Mouse (Mus musculus): ENCODE results near the gene Mmp14. TPM values are rescaled to one million over a fixed set of nuclear protein-coding genes. Genes with fewer than 3 reads are reported as not detected.
A peak's percentile ranks its signal among the peaks of the same experiment; 100 is the strongest.

The Mmp14 gene
- polyA plus RNA-seq (2015; fragmentation: Nextera tagmentation; extraction: Ambion mirVana): 35.6 and 36.1 TPM in 2 replicates

DNA sequence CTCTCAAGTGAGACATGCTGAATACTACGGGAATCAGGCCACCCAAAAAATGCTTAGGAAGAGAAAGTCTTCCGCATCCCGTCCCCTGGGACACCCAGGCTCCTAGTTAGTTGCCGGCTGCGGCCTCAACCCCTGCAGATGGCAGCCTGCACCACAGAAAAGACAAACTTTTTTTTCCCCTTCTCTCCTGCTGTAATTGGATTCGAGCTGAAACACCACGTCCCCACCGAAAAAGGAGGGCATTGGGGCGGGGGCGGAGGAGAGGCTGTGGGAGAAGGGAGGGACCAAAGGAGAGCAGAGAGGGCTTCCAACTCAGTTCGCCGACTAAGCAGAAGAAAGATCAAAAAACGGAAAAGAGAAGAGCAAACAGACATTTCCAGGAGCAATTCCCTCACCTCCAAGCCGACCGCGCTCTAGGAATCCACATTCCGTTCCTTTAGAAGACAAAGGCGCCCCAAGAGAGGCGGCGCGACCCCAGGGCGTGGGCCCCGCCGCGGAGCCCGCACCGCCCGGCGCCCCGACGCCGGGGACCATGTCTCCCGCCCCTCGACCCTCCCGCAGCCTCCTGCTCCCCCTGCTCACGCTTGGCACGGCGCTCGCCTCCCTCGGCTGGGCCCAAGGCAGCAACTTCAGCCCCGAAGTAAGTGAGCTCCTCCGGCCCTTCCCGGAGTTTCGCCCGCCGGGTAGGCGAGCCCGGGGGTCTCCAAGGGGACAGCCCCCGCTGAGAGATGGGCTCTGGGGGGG, at the start of gene Mmp14:
TSS of gene Mmp14 (plus strand) at position 279 of the 744 bp plus-strand sequence.
- DNase-seq (ENCODE audit: low spot score): no peak

- no peak for DNase-seq (ENCODE audit: low spot score)
Observed at GRCm38 (mm10) chr14:54381816-54382215, 49.6 kb upstream of the Mmp14 start.

- no peak for DNase-seq (ENCODE audit: low spot score)
Observed at GRCm38 (mm10) chr14:54382641-54383040, 48.8 kb upstream of the Mmp14 start.

DNA sequence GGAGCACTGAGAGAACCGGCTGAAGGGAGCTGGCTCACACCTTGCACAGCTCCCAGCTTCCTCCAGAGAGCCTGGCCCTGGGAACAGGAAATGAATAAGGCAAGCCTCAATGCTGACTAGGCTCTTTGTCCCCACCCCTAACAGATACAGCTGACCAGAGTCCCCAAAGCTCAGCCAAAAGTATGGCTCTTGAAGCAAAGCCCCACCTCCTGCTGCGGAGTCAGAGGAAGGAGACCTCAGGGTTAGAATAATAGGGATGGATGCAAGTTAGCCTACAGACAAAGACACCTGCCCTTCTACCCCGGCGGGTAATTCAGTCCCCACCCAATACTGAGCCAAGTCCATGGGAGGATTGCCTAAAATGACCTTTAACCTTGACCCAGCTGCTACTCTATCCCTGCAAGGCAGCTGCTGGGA, 48.0 kb upstream of the Mmp14 start:
- DNase-seq (ENCODE audit: low spot score): no peak

GRCm38 (mm10) chr14:54384396-54384795, 47.0 kb upstream of the Mmp14 start:
- no peak for DNase-seq (ENCODE audit: low spot score)

DNA sequence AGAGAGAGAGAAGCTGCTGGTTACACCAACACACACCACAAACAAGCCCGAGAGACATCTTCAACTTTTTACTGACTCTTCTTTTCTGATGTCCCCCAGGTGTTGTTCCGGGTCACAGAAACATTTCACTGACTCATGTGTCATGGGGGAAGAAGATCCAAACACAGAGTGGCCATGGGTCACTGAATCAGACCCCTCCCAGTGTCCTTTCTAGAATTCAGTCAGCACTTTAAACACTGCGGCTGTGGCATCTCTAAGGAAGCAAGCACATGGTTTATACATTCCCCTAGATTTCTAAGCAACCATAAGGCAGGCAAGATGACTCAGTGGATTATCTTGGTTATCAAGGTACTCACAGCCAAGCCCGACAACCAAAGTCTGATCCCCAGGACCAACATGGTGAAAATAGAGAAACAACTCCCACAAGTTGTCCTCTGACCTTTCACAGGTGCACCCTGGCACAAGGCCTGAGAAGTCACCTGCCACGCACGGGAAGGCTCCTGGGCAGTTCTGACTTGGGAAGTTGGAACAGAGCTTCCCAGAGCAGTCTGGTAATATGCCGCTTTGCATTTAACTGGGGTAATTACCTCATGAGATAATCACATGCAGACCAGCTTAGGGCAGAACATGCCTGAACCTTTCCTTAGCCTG, 45.3 kb upstream of the Mmp14 start:
- DNase-seq (ENCODE audit: low spot score): no peak

DNA sequence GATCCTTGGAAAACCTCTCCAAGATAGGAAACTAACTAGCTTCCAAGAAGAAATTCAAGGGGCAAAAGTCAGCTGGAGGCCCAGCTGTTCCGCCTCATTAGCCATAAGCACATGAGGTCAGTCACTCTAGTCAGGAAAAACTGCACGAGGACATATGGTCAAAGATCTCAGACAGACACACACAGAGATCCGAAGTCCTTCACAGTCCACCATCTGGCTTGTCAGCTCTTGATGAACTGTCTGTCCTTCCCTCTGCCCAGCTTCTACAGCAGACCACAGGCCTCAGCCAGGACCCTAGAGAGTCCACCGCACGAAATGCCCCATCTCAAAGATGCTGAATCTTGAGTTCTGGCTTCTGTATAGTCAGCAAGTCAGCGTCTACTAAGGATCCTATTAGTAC, 43.9 kb upstream of the Mmp14 start:
- DNase-seq (ENCODE audit: low spot score): no peak

GRCm38 (mm10) chr14:54390843-54391242, 40.6 kb upstream of the Mmp14 start:
- no peak for DNase-seq (ENCODE audit: low spot score)

- no peak for DNase-seq (ENCODE audit: low spot score)
Observed at GRCm38 (mm10) chr14:54393794-54394193, 37.6 kb upstream of the Mmp14 start.

DNA sequence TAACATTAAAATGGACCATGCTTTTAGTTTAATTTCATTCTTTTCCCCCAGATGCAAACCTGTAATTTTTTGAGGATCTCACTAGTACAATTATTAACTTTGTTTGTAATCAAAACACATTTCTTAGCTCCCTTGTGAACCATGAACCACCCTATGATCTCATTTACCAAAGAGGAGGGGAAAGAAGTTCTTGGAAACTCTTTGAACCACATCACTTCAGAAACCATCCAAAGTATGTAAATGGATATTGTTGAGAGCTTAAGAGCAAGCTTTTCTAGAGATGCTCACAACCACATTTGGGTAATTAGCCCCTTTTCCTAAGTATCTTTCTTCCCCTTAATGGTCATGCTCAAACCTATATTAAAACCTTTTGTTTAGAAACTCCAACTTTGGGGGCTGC, 37.1 kb upstream of the Mmp14 start:
- DNase-seq (ENCODE audit: low spot score): no peak

DNA sequence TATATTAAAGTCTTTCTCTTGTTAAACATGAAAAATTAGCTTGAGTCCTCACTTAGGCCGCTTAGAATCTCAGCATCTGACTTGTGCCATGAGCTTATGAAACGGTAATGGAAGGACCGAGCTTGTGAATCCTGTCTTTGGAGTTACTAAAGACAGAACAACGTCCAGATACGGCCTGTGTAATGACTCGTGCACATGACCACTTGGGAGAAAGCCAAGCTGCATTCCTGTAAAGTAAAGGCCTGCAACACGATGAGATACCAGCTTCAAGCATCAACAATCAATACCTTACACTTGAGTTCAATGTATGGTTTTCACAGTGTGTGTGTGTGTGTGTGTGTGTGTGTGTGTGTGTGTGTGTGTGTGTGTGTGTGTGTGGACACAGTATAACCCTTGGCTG, 34.7 kb upstream of the Mmp14 start:
- no peak for DNase-seq (ENCODE audit: low spot score)

GRCm38 (mm10) chr14:54397872-54398527, 33.4 kb upstream of the Mmp14 start:
- DNase-seq (ENCODE audit: low spot score): no peak

- no peak for DNase-seq (ENCODE audit: low spot score)
Observed at GRCm38 (mm10) chr14:54398528-54398916, 32.9 kb upstream of the Mmp14 start.

GRCm38 (mm10) chr14:54398921-54399382, 32.5 kb upstream of the Mmp14 start:
- DNase-seq (ENCODE audit: low spot score): no peak

- no peak for DNase-seq (ENCODE audit: low spot score)
Observed at GRCm38 (mm10) chr14:54401723-54402122, 29.7 kb upstream of the Mmp14 start.

GRCm38 (mm10) chr14:54408336-54409056, 22.9 kb upstream of the Mmp14 start:
- no peak for DNase-seq (ENCODE audit: low spot score)

DNA sequence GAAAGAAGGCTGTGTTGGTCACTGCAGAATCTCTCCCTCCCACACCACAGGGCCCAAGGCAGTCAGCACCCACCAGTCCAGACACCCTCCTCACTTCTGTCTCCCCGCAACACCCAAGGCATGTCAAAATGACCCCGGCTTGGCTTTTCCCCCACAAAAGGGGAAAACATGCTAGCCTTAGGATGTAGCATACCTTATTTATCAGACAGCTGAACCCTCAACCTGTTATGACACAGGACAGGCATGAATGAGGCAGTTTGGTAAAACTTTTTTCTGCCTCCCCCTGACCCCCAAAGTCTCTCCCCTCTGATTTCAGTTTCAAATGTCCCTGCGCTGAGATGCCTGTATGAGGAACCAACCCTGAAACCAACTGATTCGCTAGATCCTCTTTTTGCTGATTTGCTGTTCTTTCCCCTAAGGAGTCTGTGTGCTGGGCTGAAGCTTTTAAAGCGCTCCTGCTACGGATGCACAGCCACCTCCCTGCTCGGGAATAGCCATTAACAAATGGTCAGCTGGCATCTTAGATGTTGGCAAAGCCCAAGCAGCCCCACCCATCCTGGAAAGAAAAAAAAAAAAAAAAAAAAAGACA, 22.3 kb upstream of the Mmp14 start:
- no peak for DNase-seq (ENCODE audit: low spot score)

- DNase-seq (ENCODE audit: low spot score): no peak
Observed at GRCm38 (mm10) chr14:54409980-54410810, 21.2 kb upstream of the Mmp14 start.

GRCm38 (mm10) chr14:54412000-54412576, 19.3 kb upstream of the Mmp14 start:
- no peak for DNase-seq (ENCODE audit: low spot score)

- DNase-seq (ENCODE audit: low spot score): peak; percentile 42
Observed at GRCm38 (mm10) chr14:54412629-54413170, 18.7 kb upstream of the Mmp14 start.

All from thymus, postnatal 0 days (tissue).